Mouse (Mus musculus) CH12.LX (cell line): ENCODE measurements around the gene Six6.
A peak's percentile ranks its signal among the peaks of the same experiment; 100 is the strongest.

Source experiments
- BHLHE40 ChIP-seq: IDR thresholded peaks from 2 replicates; pipeline ENCODE4 v1.6.1; 2011; ENCODE audit warnings: mild to moderate bottlenecking, low read depth, low read length, improper control_type of control experiment
- CHD2 ChIP-seq: IDR thresholded peaks from 2 replicates; pipeline ENCODE4 v1.6.1; 2011; ENCODE audit warnings: low read length, improper control_type of control experiment
- CTCF ChIP-seq, 2 experiments: IDR thresholded peaks in 1 of 2; conservative IDR thresholded peaks in 1 of 2; 2 replicates each; pipeline ENCODE4 v1.5.1; 2011 to 2012; ENCODE audit warnings: low read depth in 2 of 2, low read length in 2 of 2, improper control_type of control experiment in 1 of 2, inconsistent platforms in 1 of 2, mild to moderate bottlenecking in 1 of 2, moderate library complexity in 1 of 2
- EP300 ChIP-seq: IDR thresholded peaks from 2 replicates; pipeline ENCODE4 v1.6.1; 2011; ENCODE audit warnings: low read length, improper control_type of control experiment
- JUN ChIP-seq: IDR thresholded peaks from 2 replicates; pipeline ENCODE4 v1.6.1; 2011; ENCODE audit warnings: low read depth, mild to moderate bottlenecking, low read length, improper control_type of control experiment, moderate library complexity; ENCODE audit not compliant: insufficient read depth
- KAT2A ChIP-seq: IDR thresholded peaks from 2 replicates; pipeline ENCODE4 v1.6.1; 2012; ENCODE audit warnings: low read length, improper control_type of control experiment, inconsistent platforms; ENCODE audit not compliant: insufficient replicate concordance
- MYC ChIP-seq: IDR thresholded peaks from 2 replicates; pipeline ENCODE4 v1.6.1; 2011; ENCODE audit warnings: low read depth, mild to moderate bottlenecking, improper control_type of control experiment, low read length
- POLR2A ChIP-seq: IDR thresholded peaks from 2 replicates; pipeline ENCODE4 v1.6.1; 2011; ENCODE audit warnings: low read depth, mild to moderate bottlenecking, improper control_type of control experiment, low read length
- RAD21 ChIP-seq: IDR thresholded peaks from 2 replicates; pipeline ENCODE4 v1.6.1; 2011; ENCODE audit warnings: low read depth, mild to moderate bottlenecking, low read length, improper control_type of control experiment, moderate library complexity
- SIN3A ChIP-seq: IDR thresholded peaks from 2 replicates; pipeline ENCODE4 v1.6.1; 2012; ENCODE audit warnings: low read length, improper control_type of control experiment, inconsistent platforms
- TBP ChIP-seq: conservative IDR thresholded peaks from 2 replicates; pipeline ENCODE4 v1.6.1; 2011; ENCODE audit warnings: low read depth, low read length, improper control_type of control experiment
- ZMIZ1 ChIP-seq: IDR thresholded peaks from 2 replicates; pipeline ENCODE4 v1.6.1; 2012; ENCODE audit warnings: low read depth, mild to moderate bottlenecking, inconsistent platforms, low read length, improper control_type of control experiment

GRCm38 (mm10) chr12:72954906-72955305 lies 15.2 kb downstream of the Six6 start:
- TF ChIP-seq ZMIZ1 = no peak
- TF ChIP-seq MYC = 0 out of 2 replicates have a peak, but pooled peaks have one; percentile 24
- TF ChIP-seq CTCF (conservative IDR thresholded peaks at IDR 0.05 in 1 of 2, IDR thresholded peaks at IDR 0.05 in 1 of 2; ENCODE audit: low read depth in 2 of 2, low read length in 2 of 2) = no peak
- 0 out of 2 replicates have a peak, but pooled peaks have one; percentile 4 for TF ChIP-seq EP300
- TF ChIP-seq CHD2 = no peak
- no peak for TF ChIP-seq JUN
- no peak for TF ChIP-seq KAT2A
- no peak for TF ChIP-seq RAD21
- TF ChIP-seq SIN3A = no peak
- peak; percentile 30; the same call in 1 of the 2 replicates for TF ChIP-seq POLR2A
- peak; percentile 43; the same call in 1 of the 2 replicates for TF ChIP-seq TBP
- peak; percentile 36; the same call in 1 of the 2 replicates for TF ChIP-seq BHLHE40
